In genomic region chrX:163812431-163812830, GRCm38 (mm10) we compare ENCODE assay signal across 36 mouse cellular contexts. TPM values are rescaled to one million over a fixed set of nuclear protein-coding genes. Genes with fewer than 3 reads are reported as not detected.
"Had no signal": no experiment of that assay in that cellular context is flagged by ENCODE, and none has a peak within 500 bp of the region (broad histone marks: within the 10 kb centered on the region; RNA-seq: fewer than 3 reads in every experiment).

No protein-coding gene starts in this region.

- DNase-seq: heart, postnatal 10 days; heart, postnatal 14 days; heart, postnatal 36 days; heart, postnatal 4 days; kidney, adult 11 months; kidney, adult 18-20 months; kidney, adult 2 months; kidney, adult 8-10 months; kidney, adult 9 months; kidney, postnatal 10 days; kidney, postnatal 14 days; kidney, postnatal 25 days; kidney, postnatal 36 days; kidney, postnatal 4 days; layer of hippocampus, adult 9-11 months; layer of hippocampus, postnatal 36 days had no signal

- H3K36me3 ChIP-seq: heart, embryonic 12.5 days; heart, embryonic 13.5 days; heart, embryonic 15.5 days; hindbrain, embryonic 10.5 days; hindbrain, embryonic 12.5 days; hindbrain, embryonic 13.5 days; hindbrain, embryonic 15.5 days; intestine, embryonic 15.5 days; kidney, embryonic 15.5 days had no signal

- H3K4me1 ChIP-seq: heart, embryonic 12.5 days; heart, embryonic 13.5 days; heart, embryonic 15.5 days; hindbrain, embryonic 10.5 days; hindbrain, embryonic 12.5 days; hindbrain, embryonic 13.5 days; hindbrain, embryonic 15.5 days; intestine, embryonic 15.5 days; kidney, embryonic 15.5 days had no signal

- H3K27ac ChIP-seq: heart, embryonic 13.5 days; heart, embryonic 15.5 days; hindbrain, embryonic 10.5 days; hindbrain, embryonic 12.5 days; hindbrain, embryonic 13.5 days; hindbrain, embryonic 14.5 days; hindbrain, embryonic 15.5 days; hindbrain, postnatal 0 days; intestine, embryonic 15.5 days; kidney, embryonic 15.5 days; kidney, postnatal 0 days; layer of hippocampus, adult 2 months; left cerebral cortex, adult 2 months had no signal

- ATAC-seq: hindbrain, embryonic 16.5 days; hindbrain, postnatal 0 days; inflammation-experienced regulatory T-cells, adult 6 months; intestine, embryonic 15.5 days; intestine, embryonic 16.5 days; intestine, postnatal 0 days had no signal

- H3K9ac ChIP-seq: heart, embryonic 12.5 days; heart, embryonic 13.5 days; heart, embryonic 15.5 days; hindbrain, embryonic 12.5 days; hindbrain, embryonic 13.5 days; hindbrain, embryonic 14.5 days; hindbrain, embryonic 15.5 days; intestine, embryonic 15.5 days; kidney, embryonic 15.5 days had no signal

- H3K9me3 ChIP-seq: heart, embryonic 12.5 days; heart, embryonic 13.5 days; heart, embryonic 15.5 days; hindbrain, embryonic 10.5 days; hindbrain, embryonic 12.5 days; hindbrain, embryonic 13.5 days; hindbrain, embryonic 15.5 days; intestine, embryonic 15.5 days; kidney, embryonic 15.5 days had no signal

- H3K4me3 ChIP-seq: heart, embryonic 12.5 days; heart, embryonic 13.5 days; heart, embryonic 15.5 days; hindbrain, embryonic 10.5 days; hindbrain, embryonic 12.5 days; hindbrain, embryonic 13.5 days; hindbrain, embryonic 15.5 days; intestine, embryonic 15.5 days; kidney, embryonic 15.5 days; layer of hippocampus, adult 2 months; left cerebral cortex, adult 2 months had no signal

RNA-seq across cellular contexts. Expression of gene Rnf138rt1, which starts 51.3 kb away (rescaled TPM):
- total RNA-seq: heart, postnatal 10 days; heart, postnatal 14 days; heart, postnatal 25 days; heart, postnatal 36 days; heart, postnatal 4 days; hematopoietic stem cell, adult 5-6 weeks had no signal
